In genomic region chr12:64965124-64966026, GRCm38 (mm10) we compare ENCODE assay signal across 8 mouse cellular contexts. TPM values are rescaled to one million over a fixed set of nuclear protein-coding genes. Genes with fewer than 3 reads are reported as not detected.
DNase-seq lines count a peak whose midpoint lies in the region; ATAC-seq and TF ChIP-seq lines count a peak whose summit lies in the region.

Gene Klhl28 (minus strand): TSS chr12:64965534.
Gene Togaram1 (plus strand): TSS chr12:64965804.

- TF ChIP-seq EP300 in liver, embryonic 14.5 days (IDR thresholded peaks at IDR 0.05; ENCODE audit: low read depth): no peak
- no peak for TF ChIP-seq EP300 in stomach, postnatal 0 days (optimal IDR thresholded peaks at IDR 0.05)

- H3K27ac ChIP-seq in forebrain, embryonic 10.5 days: peak within 1 kb of the TSS; percentile 92
- peak within 1 kb of the TSS; percentile 93 for H3K27ac ChIP-seq in heart, embryonic 15.5 days
- peak within 1 kb of the TSS; percentile 61 for H3K27ac ChIP-seq in liver, embryonic 14.5 days
- H3K27ac ChIP-seq in neural tube, embryonic 11.5 days (ENCODE audit: low read depth, low read length): peak within 1 kb of the TSS; percentile 80
- H3K27ac ChIP-seq in stomach, postnatal 0 days (replicated peaks): peak within 1 kb of the TSS; percentile 95

- peak; percentile 99 for ATAC-seq in heart, embryonic 15.5 days (replicated peaks; ENCODE audit: insufficient number of reproducible peaks, insufficient read depth, low FRiP score, low read depth)
- ATAC-seq in liver, embryonic 14.5 days (ENCODE audit: insufficient read depth): peak; percentile 97
- peak; percentile 99 for ATAC-seq in neural tube, embryonic 11.5 days (ENCODE audit: insufficient read depth, low FRiP score, low TSS enrichment)
- ATAC-seq in stomach, postnatal 0 days (ENCODE audit: low FRiP score, low TSS enrichment): peak; percentile 99

- WGBS in forebrain, embryonic 10.5 days: under 1% methylated on average over 45 of the region's 45 CpGs
- WGBS in heart, embryonic 15.5 days: under 1% methylated on average over 45 of the region's 45 CpGs
- WGBS in liver, embryonic 14.5 days (ENCODE audit: insufficient replicate concordance): under 1% methylated on average over 45 of the region's 45 CpGs
- WGBS in neural tube, embryonic 11.5 days: under 1% methylated on average over 35 of the region's 45 CpGs
- WGBS in stomach, postnatal 0 days: under 1% methylated on average over 42 of the region's 45 CpGs

- no peaks in the 10 kb centered on the region for H3K9me3 ChIP-seq in forebrain, embryonic 10.5 days
- no peaks in the 10 kb centered on the region for H3K9me3 ChIP-seq in heart, embryonic 15.5 days (replicated peaks)
- H3K9me3 ChIP-seq in liver, embryonic 14.5 days (ENCODE audit: control insufficient read depth, low read length): no peaks in the 10 kb centered on the region
- H3K9me3 ChIP-seq in neural tube, embryonic 11.5 days (ENCODE audit: control insufficient read depth, low read length): no peaks in the 10 kb centered on the region
- no peaks in the 10 kb centered on the region for H3K9me3 ChIP-seq in stomach, postnatal 0 days (ENCODE audit: control insufficient read depth, low read length)

- no peak for TF ChIP-seq CTCF in liver, embryonic 14.5 days (IDR thresholded peaks at IDR 0.05; ENCODE audit: low read depth)
- no peak for TF ChIP-seq CTCF in stomach, postnatal 0 days (IDR thresholded peaks at IDR 0.05; ENCODE audit: low read depth)

- H3K9ac ChIP-seq in heart, embryonic 15.5 days: peak within 1 kb of the TSS; percentile 97
- H3K9ac ChIP-seq in liver, embryonic 14.5 days (replicated peaks): peak within 1 kb of the TSS; percentile 86
- peak within 1 kb of the TSS; percentile 65 for H3K9ac ChIP-seq in neural tube, embryonic 11.5 days (ENCODE audit: low read length)
- H3K9ac ChIP-seq in stomach, postnatal 0 days (ENCODE audit: low read length): peak within 1 kb of the TSS; percentile 93

- DNase-seq in CD8-positive naive resting alpha-beta T cell, adult 2 months (ENCODE audit: low read depth in 2 of 2, low spot score in 2 of 2): peak; percentile 99
- DNase-seq in c-Kit-positive CD71-negative TER-119-negative erythroid progenitor cells, embryonic 14.5 days (ENCODE audit: low read depth): peak; percentile 98
- peak; percentile 100 for DNase-seq in forebrain, embryonic 10.5 days (ENCODE audit: extremely low spot score, low spot score)
- peak; percentile 99 to 100 for DNase-seq in kidney, postnatal 25 days
- peak; percentile 99 to 100 (median 100) for DNase-seq in liver, embryonic 14.5 days (ENCODE audit: low read depth in 3 of 3, low spot score in 3 of 3)
- peak; percentile 99 for DNase-seq in neural tube, embryonic 11.5 days (ENCODE audit: low spot score)
- peak; percentile 100 for DNase-seq in stomach, postnatal 0 days (ENCODE audit: low spot score)

- H3K36me3 ChIP-seq in forebrain, embryonic 10.5 days (replicated peaks): peaks cover 5% of the 10 kb centered on the region
- no peaks in the 10 kb centered on the region for H3K36me3 ChIP-seq in heart, embryonic 15.5 days
- H3K36me3 ChIP-seq in liver, embryonic 14.5 days (replicated peaks; ENCODE audit: control insufficient read depth, insufficient read depth, low read depth): no peaks in the 10 kb centered on the region
- no peaks in the 10 kb centered on the region for H3K36me3 ChIP-seq in neural tube, embryonic 11.5 days (ENCODE audit: control insufficient read depth, insufficient read depth, low read length)
- no peaks in the 10 kb centered on the region for H3K36me3 ChIP-seq in stomach, postnatal 0 days (ENCODE audit: control insufficient read depth, insufficient read depth, low read length)

- peak within 1 kb of the TSS; percentile 91 for H3K4me3 ChIP-seq in forebrain, embryonic 10.5 days
- H3K4me3 ChIP-seq in heart, embryonic 15.5 days: peak within 1 kb of the TSS; percentile 95
- H3K4me3 ChIP-seq in liver, embryonic 14.5 days (ENCODE audit: insufficient read depth in 1 of 2, low read depth in 2 of 2, low read length in 2 of 2): peak within 1 kb of the TSS; percentile 72 to 95
- peak within 1 kb of the TSS; percentile 92 for H3K4me3 ChIP-seq in neural tube, embryonic 11.5 days (ENCODE audit: low read depth, low read length)
- H3K4me3 ChIP-seq in stomach, postnatal 0 days (ENCODE audit: low read depth, low read length): peak within 1 kb of the TSS; percentile 90

- no peaks in the 10 kb centered on the region for H3K27me3 ChIP-seq in forebrain, embryonic 10.5 days (ENCODE audit: poor library complexity, severe bottlenecking)
- no peaks in the 10 kb centered on the region for H3K27me3 ChIP-seq in heart, embryonic 15.5 days
- H3K27me3 ChIP-seq in liver, embryonic 14.5 days (ENCODE audit: control insufficient read depth, insufficient read depth, low read length): no peaks in the 10 kb centered on the region
- no peaks in the 10 kb centered on the region for H3K27me3 ChIP-seq in neural tube, embryonic 11.5 days (ENCODE audit: control insufficient read depth, insufficient read depth, low read length)
- no peaks in the 10 kb centered on the region for H3K27me3 ChIP-seq in stomach, postnatal 0 days (ENCODE audit: control insufficient read depth, insufficient read depth, low read length)

- peak within 1 kb of the TSS; percentile 87 for H3K4me2 ChIP-seq in heart, embryonic 15.5 days
- peak within 1 kb of the TSS; percentile 97 for H3K4me2 ChIP-seq in liver, embryonic 14.5 days (ENCODE audit: low read depth)
- peak within 1 kb of the TSS; percentile 87 for H3K4me2 ChIP-seq in neural tube, embryonic 11.5 days (ENCODE audit: low read depth)
- peak within 1 kb of the TSS; percentile 86 for H3K4me2 ChIP-seq in stomach, postnatal 0 days (replicated peaks; ENCODE audit: low read depth)

- peaks cover 43% of the 10 kb centered on the region for H3K4me1 ChIP-seq in forebrain, embryonic 10.5 days
- H3K4me1 ChIP-seq in heart, embryonic 15.5 days (replicated peaks): peaks cover 19% of the 10 kb centered on the region
- peaks cover 8 to 13% of the 10 kb centered on the region in 2 experiments for H3K4me1 ChIP-seq in liver, embryonic 14.5 days (replicated peaks; ENCODE audit: control insufficient read depth in 2 of 2, insufficient read depth in 2 of 2, low read length in 1 of 2)
- peaks cover 13% of the 10 kb centered on the region for H3K4me1 ChIP-seq in neural tube, embryonic 11.5 days (ENCODE audit: control insufficient read depth, insufficient read depth, low read length)
- no peaks in the 10 kb centered on the region for H3K4me1 ChIP-seq in stomach, postnatal 0 days (replicated peaks; ENCODE audit: control insufficient read depth, insufficient read depth)

RNA-seq across cellular contexts. Expression of gene Klhl28, which starts in this region (rescaled TPM):
- 10.0 and 10.4 TPM in 2 replicates for polyA plus RNA-seq in forebrain, embryonic 10.5 days (2016; fragmentation: Nextera tagmentation; extraction: Ambion mirVana)
- 8.9 and 10.9 TPM in 2 replicates for polyA plus RNA-seq in heart, embryonic 15.5 days (2015; fragmentation: Nextera tagmentation; extraction: Ambion mirVana)
- 1.4 and 1.6 TPM in 2 replicates for polyA plus RNA-seq in liver, embryonic 14.5 days (2012; rRNA removed)
- 3.0 and 3.1 TPM in 2 replicates for polyA plus RNA-seq in liver, embryonic 14.5 days (2014; fragmentation: Nextera tagmentation; extraction: Ambion mirVana)
- polyA plus RNA-seq in neural tube, embryonic 11.5 days (2014; fragmentation: Nextera tagmentation; extraction: Ambion mirVana): 20.6 and 20.7 TPM in 2 replicates
- polyA plus RNA-seq in stomach, postnatal 0 days (2015; fragmentation: Nextera tagmentation; extraction: Ambion mirVana): 7.6 and 8.1 TPM in 2 replicates

RNA-seq across cellular contexts. Expression of gene Togaram1, which starts in this region (rescaled TPM):
- polyA plus RNA-seq in forebrain, embryonic 10.5 days (2016; fragmentation: Nextera tagmentation; extraction: Ambion mirVana): 25.2 and 26.6 TPM in 2 replicates
- polyA plus RNA-seq in heart, embryonic 15.5 days (2015; fragmentation: Nextera tagmentation; extraction: Ambion mirVana): 14.0 and 16.5 TPM in 2 replicates
- polyA plus RNA-seq in liver, embryonic 14.5 days (2012; rRNA removed): 2.8 and 3.9 TPM in 2 replicates
- polyA plus RNA-seq in liver, embryonic 14.5 days (2014; fragmentation: Nextera tagmentation; extraction: Ambion mirVana): 6.4 and 6.6 TPM in 2 replicates
- polyA plus RNA-seq in neural tube, embryonic 11.5 days (2014; fragmentation: Nextera tagmentation; extraction: Ambion mirVana): 24.1 and 26.7 TPM in 2 replicates
- polyA plus RNA-seq in stomach, postnatal 0 days (2015; fragmentation: Nextera tagmentation; extraction: Ambion mirVana): 11.3 and 11.4 TPM in 2 replicates

Comparison
In these comparisons a context has a peak if more than half of its experiments do, and no peak if none do; other contexts are left out.
1. Peak in every context shown above with its lines: DNase-seq, ATAC-seq, H3K4me3 ChIP-seq and H3K27ac ChIP-seq.